Mouse (Mus musculus): ENCODE data around the gene Pitx1.

The Pitx1 gene

GRCm38 (mm10) chr13:55775056-55775455, 60.9 kb downstream of the Pitx1 start:
- DNase-seq (ENCODE audit: low spot score): no peak
